Mouse (Mus musculus): ENCODE measurements around the gene Epyc.

- TF ChIP-seq GATA1 (IDR thresholded peaks at IDR 0.05; ENCODE audit: borderline replicate concordance, low read length) = no peak
- no peak for TF ChIP-seq FLI1 (IDR thresholded peaks at IDR 0.05; ENCODE audit: low read length)
Measured at GRCm38 (mm10) chr10:97714584-97714983, 70.7 kb downstream of the Epyc start.
